Mouse (Mus musculus) kidney, adult 18-20 months (tissue): ENCODE measurements around the gene 2010315B03Rik.
"Not testable (repeated sequence)": the region's sequence is repeated elsewhere in the genome, so short reads cannot be mapped to it uniquely, and the experiment has no call there.

Experiments
- DNase-seq: peaks from one replicate; pipeline ENCODE4 v3.0.0; 2021

2010315B03Rik gene

DNA sequence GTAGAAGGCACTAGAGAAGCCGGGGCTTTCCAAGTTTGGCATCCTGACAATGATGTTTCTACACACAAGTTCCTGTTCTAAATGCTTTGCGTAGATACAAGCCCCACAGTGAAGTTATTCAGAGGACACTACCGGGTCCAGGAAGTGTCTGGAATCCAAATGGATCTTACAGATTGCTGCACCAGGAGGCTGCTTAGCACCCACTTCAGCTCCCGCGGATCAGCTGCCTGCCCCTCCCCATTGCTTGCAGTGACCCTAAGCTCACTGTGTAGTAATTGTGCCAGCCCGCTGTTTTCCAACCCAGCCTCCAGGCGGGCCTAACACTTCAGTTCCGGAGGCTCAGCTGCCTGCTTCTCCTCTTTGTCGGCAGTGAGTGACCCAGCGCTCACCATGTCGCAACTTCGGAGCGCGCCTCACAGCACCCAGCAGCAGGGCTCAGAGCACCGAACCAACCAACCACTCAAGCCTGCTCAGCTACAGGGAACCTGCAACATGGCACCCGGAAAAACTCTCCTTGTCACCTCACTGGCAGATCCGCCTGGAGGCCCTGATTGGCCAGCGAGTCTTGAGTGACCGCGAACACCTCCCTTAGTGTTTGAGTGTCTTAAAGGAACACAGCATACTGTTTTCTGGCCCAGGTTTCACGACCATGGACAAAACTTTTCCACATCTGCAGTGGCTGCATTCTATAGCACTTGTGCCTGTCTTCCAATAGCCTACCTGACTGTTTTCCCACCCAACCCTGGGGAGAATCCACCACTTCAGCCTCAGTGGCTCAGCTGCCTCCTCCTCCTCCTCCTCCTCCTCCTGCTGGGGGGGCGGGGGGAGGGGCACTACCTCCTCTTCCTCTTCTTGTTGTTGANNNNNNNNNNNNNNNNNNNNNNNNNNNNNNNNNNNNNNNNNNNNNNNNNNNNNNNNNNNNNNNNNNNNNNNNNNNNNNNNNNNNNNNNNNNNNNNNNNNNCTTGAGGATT, at the start of gene 2010315B03Rik:
TSS of gene 2010315B03Rik (minus strand) at position 526 of the 972 bp plus-strand sequence.
- DNase-seq, result peak; percentile 91

DNA sequence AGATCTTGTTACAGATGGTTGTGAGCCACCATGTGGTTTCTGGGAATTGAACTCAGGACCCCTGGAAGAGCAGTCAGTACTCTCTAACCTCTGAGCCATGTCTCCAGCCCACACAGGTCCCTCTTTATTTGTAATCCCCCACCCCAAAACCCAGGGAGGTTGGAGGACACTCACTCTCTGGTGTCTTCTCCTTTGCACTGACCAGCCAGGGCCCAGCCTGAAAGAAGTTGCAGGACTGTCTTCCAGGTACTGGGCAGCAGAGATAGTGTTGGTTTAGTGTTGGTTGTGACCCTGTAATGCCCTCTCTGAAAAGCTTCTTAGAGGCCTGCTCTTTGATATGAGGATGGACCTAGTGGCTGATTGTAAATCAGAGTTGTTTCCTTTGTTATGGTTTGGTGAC, 994 bp downstream of the 2010315B03Rik start:
- DNase-seq, result no peak

DNA sequence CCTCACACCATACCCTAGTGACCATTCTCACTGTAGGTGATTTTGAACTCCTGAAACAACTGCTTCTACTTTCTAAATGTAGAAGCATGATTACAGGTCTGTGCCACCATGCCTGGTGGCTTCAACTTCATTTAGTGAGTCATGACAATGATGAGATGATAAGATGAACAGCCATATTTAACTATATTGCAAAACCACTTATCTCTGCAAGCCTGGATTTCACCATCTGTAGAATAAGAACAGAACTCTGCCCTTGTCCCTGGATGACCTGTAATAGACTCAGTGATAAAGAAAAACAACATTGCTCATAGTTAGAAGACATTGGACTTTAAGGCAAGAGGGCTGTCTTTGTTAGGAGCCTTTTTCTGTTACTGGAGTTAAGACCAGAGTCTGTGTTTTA, 24.2 kb downstream of the 2010315B03Rik start:
- DNase-seq, result no peak

DNA sequence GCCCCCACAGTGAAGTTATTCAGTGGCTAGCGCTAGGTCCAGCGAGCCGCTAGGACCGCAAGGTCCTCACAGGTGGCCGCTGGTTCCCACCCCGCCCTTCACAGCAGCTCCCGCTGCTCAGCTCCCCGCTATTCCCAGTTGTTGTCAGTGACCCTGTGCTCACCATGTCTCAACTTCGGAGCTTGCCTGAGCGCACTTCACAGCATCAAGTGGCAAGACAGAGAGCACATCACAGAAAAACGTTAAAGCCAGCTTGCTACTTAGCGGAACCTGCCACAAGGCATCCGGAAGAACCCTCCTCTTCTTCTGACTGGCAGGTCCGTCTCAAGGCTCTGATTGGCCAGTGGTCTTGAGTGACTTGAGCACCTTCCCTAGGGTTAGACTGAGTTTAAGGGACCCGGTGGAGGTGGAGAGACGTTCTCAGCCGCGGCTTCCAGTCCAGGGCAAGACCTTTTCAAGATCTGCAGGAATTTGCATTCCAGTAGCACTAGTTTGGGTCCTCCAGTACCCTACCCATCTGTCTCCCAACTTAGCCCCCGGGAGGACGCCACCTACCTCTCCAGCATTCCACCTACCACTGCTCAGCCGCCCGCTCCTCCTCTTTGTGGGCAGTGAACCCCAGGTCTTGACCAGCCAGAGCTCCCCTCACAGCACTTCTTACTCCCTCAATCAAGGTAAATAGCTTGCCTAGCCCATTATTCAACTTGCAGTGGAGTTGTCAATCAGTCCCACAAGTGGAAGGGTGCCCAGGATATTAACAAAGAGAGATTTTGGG, 30.4 kb downstream of the 2010315B03Rik start:
- peak; percentile 88 for DNase-seq

DNA sequence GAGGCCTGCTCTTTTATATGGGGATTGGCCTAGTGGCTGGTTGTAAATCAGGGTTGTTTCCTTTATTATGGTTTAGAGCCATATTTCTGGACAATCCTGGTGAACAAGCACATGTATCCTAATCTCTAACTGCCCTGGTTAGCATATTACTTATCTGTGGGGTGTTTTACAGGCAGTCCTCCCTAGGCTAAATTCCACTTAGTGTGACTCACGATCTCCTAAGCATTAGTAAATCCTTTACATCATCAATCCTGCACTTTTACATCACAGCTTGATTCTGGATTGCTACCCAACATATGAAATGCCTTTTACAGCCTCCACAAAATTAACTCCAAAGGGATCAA, 31.1 kb downstream of the 2010315B03Rik start:
- DNase-seq, result no peak

DNA sequence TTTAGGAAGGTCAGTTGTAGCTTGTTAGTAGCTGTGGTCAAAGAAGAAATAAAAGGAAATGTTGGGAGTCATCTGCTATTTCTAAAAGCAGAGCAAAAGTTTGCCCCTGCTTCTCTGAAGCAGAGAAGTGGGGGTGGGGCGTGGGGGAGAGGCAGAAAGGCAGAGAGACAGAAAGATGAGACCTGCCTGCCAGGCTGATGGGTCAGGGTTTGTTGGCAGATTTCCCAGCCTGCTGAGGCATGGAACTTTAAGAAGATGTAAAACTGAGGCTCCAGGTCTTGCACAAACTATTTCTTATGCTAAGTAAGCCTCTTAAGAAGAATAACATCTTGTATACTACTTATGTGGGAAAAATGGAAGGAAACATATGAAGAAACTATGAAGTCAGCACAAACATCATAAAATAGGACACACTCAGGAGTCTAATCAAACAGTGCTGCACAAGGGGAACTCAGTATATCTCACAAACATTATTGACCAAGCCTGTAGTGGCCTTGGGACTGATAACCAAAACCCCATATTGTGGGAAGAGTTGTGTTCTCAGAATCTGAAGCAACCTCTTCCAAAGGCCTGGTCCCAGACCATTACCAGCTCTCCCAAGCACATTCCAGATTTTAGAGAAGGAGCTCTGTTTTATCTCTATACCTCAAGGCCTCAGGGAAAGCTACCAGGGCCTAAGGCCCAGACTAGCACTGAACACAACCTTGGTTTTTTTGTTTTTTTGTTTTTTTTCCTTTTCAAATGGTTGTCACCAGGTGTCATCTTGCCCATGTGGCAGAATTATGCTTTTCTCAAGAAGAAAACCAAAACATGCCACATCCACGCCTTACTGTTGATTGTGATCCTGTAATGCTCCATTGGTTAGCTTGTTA, 31.7 kb downstream of the 2010315B03Rik start:
- no peak for DNase-seq

DNA sequence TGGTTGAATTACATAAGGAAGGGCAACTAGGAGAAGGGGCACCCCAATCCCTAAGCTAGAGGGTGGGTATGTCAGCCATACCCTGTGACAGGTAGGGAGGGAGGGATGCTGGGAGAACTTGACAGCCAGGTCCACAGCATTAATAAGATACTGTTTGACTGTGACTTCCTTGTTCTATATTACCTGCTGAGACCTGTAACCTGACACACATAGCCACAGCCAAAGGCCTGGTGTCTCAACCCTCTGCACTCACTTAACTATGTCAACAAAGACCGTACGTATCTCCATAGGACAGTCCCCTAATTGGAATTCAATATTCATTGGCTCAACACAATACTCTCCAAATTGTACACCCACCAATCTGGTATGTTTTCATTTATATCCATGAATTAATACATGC, 33.2 kb downstream of the 2010315B03Rik start:
- no peak for DNase-seq

DNA sequence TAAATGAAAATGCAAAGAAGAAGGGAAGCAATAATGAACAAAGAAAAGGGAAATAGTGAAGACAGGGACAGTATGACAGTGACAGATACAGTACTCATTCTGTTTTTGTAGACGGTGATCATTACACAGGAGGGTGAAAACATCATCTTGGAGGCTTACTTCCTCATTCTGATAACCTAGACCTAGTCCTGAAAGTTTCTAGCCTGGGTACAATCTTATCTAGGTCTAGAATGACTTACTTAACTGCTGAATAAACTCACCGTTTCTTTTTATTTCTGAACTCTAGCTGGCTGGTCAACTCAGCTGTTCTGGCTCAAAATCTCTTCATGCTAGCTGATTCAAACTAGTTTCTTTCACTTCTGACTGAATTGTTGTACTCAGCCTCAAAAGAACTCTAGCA, 37.4 kb downstream of the 2010315B03Rik start:
- no peak for DNase-seq

DNA sequence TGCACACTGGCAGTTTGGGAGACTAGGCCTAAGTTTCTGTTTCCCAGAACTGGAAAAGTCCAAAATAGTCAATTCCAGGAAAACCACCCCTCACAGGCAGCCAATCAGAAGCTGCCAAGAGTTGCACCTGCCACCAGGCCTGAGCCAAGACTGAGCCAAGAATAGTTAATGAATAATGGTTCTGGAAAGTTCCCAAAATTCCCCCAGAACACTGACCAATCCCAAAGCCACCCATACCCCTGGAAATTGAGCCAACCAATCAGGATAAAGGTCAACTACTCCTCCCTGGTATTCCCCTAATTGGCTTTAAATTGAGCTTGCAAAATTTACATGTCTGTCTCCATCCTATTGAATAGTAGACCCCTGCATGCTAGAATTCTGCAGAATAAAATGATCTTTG, 39.3 kb downstream of the 2010315B03Rik start:
- no peak for DNase-seq

DNA sequence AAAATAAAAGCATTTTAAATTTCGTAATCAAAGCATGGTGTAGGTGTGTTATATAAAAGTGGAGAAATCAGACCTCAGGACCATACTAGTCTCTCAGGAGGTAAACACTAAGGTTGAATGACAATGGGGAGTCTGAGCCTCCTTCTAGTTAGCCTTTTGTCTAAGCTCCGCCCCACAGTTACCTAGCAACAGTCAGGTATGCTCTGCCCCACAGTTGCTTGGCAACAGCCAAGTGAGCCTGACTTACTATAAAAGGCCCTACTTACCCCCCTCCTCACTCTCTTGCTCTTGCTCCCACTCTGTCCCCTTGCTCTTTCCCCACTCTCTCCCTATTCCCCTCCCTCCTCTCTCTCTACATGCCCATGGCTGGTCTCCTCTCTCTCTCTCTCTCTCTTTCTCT, 44.6 kb downstream of the 2010315B03Rik start:
- DNase-seq, result no peak

DNA sequence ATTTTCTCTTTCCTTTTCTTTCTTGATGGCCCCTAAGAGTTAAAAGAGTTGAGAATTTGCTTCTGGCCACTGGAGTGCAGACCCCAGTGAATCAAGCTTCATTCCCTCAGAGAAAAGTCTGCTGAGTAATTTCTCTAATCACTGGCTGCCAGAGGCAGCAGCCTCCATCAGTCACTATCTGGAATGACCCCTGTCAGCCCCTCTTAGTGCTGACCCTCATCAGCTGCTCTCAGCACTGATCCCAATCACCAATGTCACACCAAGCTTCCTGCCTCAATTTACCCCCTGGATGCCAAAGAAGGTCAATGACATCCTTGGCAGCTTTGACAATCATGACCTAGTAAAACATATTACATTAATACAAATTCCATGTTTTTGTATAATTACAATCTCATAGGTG, 45.0 kb downstream of the 2010315B03Rik start:
- DNase-seq, result no peak

DNA sequence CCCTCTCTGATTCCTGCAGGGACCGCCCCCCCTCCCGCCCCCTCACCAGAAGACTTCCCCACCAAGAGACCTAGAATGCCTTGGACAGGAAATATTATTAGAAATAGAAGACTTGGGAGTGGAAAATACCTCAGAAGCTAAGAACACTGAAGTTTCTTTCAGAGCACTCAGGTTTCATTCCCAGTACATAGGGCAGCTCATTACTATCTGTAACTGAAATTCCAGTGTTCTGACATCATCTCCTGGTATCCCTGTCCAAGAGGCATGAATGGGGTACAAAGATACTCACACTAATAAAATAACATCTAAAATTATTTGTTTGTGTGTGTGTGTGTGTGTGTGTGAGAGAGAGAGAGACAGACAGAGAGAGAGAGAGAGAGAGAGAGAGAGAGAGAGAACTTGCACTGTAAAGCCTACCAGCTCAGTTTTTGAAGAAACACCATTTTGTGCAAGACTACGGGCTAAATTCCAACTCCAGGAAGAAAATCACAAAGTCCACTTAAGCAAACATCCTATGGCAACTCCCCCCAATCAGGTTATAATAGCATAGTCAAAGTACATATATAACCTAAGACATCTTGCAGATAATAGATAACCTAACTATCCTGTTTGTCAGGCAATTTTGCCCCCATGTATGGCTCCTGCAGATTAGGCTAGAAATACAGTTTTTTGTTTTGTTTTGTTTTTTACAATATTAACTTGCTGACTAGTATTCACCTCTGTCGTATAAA, 49.3 kb downstream of the 2010315B03Rik start:
- no peak for DNase-seq

DNA sequence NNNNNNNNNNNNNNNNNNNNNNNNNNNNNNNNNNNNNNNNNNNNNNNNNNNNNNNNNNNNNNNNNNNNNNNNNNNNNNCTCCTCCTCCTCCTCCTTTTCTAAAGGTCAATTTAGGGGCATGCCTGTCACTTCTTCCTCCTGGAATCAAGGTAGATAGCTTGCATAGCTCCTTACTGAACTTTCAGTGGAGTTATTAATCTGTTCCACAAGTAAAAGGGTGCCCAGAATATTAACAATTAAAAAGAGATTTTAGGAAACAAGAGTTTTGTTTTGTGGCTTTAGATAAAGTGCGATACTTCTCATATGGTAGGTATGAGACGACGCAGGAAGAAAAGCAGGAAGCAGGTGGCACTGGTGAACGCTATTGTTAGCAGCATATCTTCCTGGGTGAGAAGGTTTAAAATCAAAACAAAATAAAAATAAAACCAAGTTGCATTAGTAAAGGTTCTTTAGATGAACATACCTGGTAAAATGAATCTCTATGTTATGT, 54.4 kb downstream of the 2010315B03Rik start:
- DNase-seq, result no peak

DNA sequence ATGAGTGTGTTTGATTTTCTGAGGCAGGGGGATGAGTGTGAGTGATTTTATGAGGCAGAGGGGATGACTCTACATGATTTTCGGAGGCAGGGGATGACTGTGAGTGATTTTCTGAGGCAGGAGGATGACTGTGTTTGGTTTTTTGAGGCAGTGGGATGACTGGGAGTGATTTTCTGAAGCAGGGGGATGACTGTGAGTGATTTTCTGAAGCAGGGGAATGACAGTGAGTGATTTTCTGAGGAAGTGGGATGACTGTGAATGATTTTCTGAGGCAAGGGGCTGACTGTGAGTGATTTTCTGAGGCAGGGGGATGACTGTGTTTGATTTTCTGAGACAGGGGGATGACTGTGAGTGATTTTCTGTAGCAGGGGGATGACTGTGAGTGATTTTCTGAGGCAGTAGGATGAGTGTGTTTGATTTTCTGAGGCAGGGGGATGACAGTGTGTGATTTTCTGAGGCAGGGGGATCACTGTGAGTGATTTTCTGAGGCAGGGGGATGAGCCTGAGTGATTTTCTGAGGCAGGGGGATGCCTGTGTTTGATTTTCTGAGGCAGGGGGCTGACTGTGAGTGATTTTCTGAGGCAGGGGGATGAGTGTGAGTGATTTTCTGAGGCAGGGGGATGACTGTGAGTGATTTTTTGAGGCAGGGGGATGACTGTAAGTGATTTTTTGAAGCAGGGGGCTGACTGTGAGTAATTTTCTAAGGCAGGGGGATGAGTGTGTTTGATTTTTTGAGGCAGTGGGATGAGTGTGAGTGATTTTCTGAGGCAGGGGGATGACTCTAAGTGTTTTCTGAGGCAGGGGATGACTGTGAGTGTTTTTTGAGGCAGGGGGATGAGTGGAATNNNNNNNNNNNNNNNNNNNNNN, 55.1 kb downstream of the 2010315B03Rik start:
- DNase-seq, result no peak

DNA sequence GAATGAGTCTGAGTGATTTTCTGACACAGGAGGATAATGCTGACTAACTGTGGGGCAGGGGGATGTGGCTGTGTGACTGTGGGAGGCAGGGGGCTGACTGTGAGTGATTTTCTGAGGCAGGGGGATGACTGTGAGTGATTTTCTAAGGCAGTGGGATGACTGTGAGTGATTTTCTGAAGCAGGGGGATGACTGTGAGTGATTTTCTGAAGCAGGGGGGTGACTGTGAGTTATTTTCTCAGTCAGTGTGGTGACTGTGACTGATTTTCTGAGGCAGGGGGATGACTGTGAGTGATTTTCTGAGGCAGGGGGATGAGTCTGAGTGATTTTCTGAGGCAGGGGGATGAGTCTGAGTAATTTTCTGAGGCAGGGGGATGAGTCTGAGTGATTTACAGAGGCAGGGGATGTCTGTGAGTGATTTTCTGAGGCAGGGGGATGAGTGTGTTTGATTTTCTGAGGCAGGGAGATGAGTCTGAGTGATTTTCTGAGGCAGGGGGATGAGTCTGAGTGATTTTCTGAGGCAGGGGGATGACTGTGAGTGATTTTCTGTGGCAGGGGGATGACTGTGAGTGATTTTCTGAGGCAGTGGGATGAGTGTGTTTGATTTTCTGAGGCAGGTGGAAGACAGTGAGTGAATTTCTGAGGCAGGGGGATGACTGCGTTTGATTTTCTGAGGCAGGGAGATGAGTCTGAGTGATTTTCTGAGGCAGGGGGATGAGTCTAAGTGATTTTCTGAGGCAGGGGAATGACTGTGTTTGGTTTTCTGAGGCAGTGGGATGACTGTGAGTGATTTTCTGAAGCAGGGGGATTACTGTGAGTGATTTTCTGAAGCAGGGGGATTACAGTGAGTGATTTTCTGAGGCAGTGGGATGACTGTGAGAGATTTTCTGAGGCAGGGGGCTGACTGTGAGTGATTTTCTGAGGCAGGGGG, 56.0 kb downstream of the 2010315B03Rik start:
- not testable (repeated sequence) for DNase-seq

DNA sequence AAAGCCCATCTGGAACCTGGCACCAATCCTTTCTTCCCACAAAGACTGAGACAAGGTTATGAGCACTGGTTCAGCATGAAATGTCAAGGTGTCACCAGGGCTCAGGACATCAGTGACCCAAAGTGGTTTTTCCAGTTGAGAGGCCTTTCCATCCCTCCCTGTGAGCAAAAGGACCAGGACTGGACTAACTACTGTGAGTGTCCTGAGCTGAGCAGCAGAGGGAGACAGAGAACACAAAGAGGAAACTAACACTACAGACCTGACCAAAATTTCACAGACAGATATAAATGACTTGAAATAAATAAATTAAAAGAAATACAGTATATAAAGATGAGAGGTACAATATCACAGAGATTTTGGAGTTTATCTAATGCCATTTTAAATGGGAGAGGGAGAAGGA, 61.1 kb downstream of the 2010315B03Rik start:
- no peak for DNase-seq
